Mouse (Mus musculus) cortical plate, adult 2 months (tissue): ENCODE data around the gene Macrod2.

Experiments used
- CTCF ChIP-seq: fragments of 200-500 bp; IDR thresholded peaks from 2 replicates; pipeline ENCODE4 v1.5.1; 2011; ENCODE audit warnings: mild to moderate bottlenecking, control low read depth, low read length; ENCODE audit not compliant: insufficient read depth; ENCODE audit errors: extremely low read depth
- POLR2A ChIP-seq: fragments of 200-500 bp; IDR thresholded peaks from 2 replicates; pipeline ENCODE4 v1.6.1; 2011; ENCODE audit warnings: mild to moderate bottlenecking, low read length, control low read depth; ENCODE audit not compliant: insufficient read depth; ENCODE audit errors: extremely low read depth

DNA sequence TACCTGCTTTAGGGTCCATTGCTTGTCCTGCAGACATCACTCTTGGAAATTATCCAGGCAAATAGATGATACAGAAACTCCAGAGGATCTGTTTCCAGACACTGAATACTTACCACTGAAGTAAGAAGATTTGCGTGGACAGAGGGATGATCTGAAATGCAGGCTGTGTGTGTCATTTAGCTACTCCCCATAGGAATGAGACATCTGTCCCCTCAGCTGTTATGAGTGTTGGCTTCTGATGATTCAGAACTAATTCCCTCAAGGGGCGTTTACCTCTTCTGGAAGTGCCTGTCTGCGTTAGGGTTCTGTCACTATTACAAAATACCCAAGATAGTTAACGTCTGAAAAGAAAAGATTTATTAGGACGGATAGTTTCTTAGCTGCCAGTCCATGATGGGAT, 576.7 kb downstream of the Macrod2 start:
- no peak for TF ChIP-seq POLR2A
- TF ChIP-seq CTCF: no peak
